Mouse (Mus musculus) T-cell, adult 2 months (primary cell): ENCODE data around the gene Pkm.

Experiments used
- DNase-seq: peaks from one replicate; pipeline ENCODE4 v3.0.0; 2022; ENCODE audit warnings: low spot score

Pkm gene

GRCm38 (mm10) chr9:59706850-59707825 is 51.0 kb downstream of the Pkm start:
- DNase-seq, result no peak

DNA sequence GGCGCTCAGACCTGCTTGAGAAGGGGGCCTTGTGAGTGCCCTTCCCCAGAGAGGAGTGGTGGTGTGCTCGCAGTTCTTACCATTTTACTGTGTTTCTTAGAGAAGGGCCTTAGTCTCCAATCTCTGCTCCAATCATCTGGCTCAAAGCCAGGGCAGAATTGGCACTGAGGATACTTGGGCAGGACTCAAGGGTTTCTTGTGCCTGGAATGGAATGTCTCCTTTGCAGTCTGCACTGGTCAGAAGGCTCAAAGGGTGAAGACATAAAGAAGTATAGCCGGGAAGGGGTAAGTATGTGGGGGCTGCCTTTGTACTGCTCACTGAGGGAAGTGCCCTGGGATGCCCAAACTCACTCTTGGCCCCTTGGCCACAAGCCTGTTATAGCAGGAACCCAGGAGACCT is 53.1 kb downstream of the Pkm start:
- no peak for DNase-seq

DNA sequence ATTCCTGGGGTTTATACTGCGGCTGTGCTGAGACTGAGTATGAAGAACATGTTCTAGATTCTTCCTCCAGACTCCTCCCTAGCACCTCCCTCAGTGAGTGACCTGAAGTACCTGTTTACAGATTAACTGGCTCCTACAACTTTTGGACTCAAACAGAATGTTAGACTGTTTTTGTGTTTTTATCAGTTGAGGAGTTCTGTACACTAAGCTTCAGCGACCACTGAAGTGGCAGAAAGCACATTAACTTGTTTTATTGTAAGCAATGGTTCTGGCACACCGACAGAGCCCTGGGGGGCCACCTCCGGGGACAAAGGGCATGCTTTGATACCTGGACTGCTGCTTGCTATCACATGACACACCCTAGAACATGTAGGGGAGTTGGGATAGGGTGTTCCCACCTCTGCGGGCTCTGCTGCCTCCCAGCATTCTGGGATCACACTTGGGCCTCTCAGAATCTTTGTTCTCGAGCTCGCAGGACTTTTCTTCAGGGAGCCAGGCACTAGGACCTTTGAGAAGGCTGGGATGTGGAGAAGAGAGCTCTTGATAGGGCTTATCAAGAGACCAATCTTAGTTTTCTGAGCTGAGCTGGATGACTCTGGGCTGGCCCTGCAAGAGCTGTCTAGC is 60.2 kb downstream of the Pkm start:
- no peak for DNase-seq

- no peak for DNase-seq
Measured at GRCm38 (mm10) chr9:59718237-59718636, 62.1 kb downstream of the Pkm start.

- DNase-seq, result no peak
Measured at GRCm38 (mm10) chr9:59721144-59721543, 65.0 kb downstream of the Pkm start.

DNA sequence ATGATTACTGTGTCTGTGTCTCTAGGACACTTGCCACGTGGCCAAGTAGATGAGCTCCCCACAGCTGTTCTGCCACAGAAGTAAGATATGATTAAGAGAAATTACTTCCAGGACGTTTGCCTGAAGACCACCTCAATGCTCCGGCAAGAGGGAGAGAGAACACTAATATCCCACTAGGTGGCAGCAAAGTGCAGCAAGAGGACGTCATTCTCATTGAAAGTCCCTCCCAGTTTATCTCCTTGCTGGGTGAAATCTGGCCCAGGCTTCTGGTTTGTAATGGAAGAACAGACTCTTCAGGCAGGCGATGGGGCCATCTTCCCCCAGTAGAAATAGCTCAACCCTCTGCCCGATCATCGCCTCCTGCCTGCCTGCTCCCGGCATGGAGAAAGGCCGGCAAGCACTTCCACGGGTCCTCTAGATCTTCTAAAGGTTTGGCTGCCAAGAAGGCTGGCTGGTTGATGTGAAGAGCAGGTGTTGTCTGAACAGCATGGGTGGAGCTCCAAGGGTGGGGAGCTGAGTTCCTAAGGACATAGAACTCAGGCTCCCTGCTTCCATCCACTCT is 67.0 kb downstream of the Pkm start:
- DNase-seq, result peak; percentile 58

- no peak for DNase-seq
Measured at GRCm38 (mm10) chr9:59723791-59724442, 67.7 kb downstream of the Pkm start.

DNA sequence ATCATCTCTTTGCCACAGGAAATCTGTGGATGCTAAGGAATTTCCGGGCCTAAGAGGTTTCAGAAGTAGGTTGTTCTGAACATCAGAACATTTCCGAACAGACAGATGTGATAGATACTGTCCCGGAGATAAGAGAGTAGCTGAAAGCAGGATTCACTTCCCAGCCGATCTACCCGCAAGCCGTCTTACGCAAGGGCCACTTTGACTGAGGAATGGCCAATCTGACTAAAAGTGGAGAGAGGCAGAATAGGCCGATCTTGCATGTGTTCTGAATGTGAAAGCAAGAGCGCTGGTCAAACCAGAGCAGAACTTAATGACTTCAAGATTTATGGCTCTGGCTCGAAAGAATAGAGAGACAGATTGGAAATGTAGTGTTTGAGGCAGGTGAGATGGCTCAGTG is 69.3 kb downstream of the Pkm start:
- no peak for DNase-seq

- no peak for DNase-seq
Measured at GRCm38 (mm10) chr9:59727569-59728286, 71.6 kb downstream of the Pkm start.
